Mouse (Mus musculus) hindbrain, embryonic 11.5 days (tissue): ENCODE data around the gene Rsph14. TPM values are rescaled to one million over a fixed set of nuclear protein-coding genes. Genes with fewer than 3 reads are reported as not detected.
A peak's percentile ranks its signal among the peaks of the same experiment; 100 is the strongest.

Experiments
- ATAC-seq: fragments of 200-750 bp; cut with Nextera tagmentation; 2 replicates; pipeline ENCODE4 v1.8.0; 2017; ENCODE audit warnings: mild to moderate bottlenecking, moderate TSS enrichment, moderate library complexity; ENCODE audit not compliant: low FRiP score
- DNase-seq: peaks from one replicate; pipeline ENCODE4 v3.0.0-alpha.2; 2015; ENCODE audit warnings: low spot score
- H3K27ac ChIP-seq: fragments of 300-500 bp; sonication (generic); 2 replicates; pipeline ENCODE4 v1.5.1; 2014; ENCODE audit warnings: mild to moderate bottlenecking, low read depth, low read length
- H3K27me3 ChIP-seq: fragments of 300-500 bp; sonication (generic); 2 replicates; pipeline ENCODE4 v1.6.1; 2014; ENCODE audit warnings: mild to moderate bottlenecking, low read length, moderate library complexity, mixed read lengths; ENCODE audit not compliant: control insufficient read depth, insufficient read depth
- H3K36me3 ChIP-seq: fragments of 300-500 bp; sonication (generic); 2 replicates; pipeline ENCODE4 v1.6.1; 2014; ENCODE audit warnings: mild to moderate bottlenecking, low read length, moderate library complexity, mixed read lengths; ENCODE audit not compliant: control insufficient read depth, insufficient read depth
- H3K4me1 ChIP-seq: fragments of 300-500 bp; sonication (generic); replicated peaks from 2 replicates; pipeline ENCODE4 v1.6.1; 2014; ENCODE audit warnings: low read length, mixed read lengths; ENCODE audit not compliant: control insufficient read depth, insufficient read depth
- H3K4me2 ChIP-seq: fragments of 300-500 bp; sonication (generic); replicated peaks from 2 replicates; pipeline ENCODE4 v1.6.1; 2014; ENCODE audit warnings: mild to moderate bottlenecking, low read depth, low read length
- H3K4me3 ChIP-seq: fragments of 300-500 bp; sonication (generic); 2 replicates; pipeline ENCODE4 v1.5.1; 2014; ENCODE audit warnings: low read depth, low read length
- H3K9ac ChIP-seq: fragments of 300-500 bp; sonication (generic); 2 replicates; pipeline ENCODE4 v1.6.1; 2014; ENCODE audit warnings: low read depth, low read length
- H3K9me3 ChIP-seq: fragments of 300-500 bp; sonication (generic); 2 replicates; pipeline ENCODE4 v1.6.1; 2016; ENCODE audit warnings: low read length; ENCODE audit not compliant: control insufficient read depth
- WGBS: fragments of 180-500 bp; shearing (Covaris S2); extraction: QIAGEN DNeasy Blood & Tissue Kit; methylation state at CpG from one replicate; pipeline ENCODE4 v1.1.7; 2014; 5-methylcytosine and 5-hydroxymethylcytosine counted together
- polyA plus RNA-seq: library from polyadenylated mRNA; unstranded; fragments of >200 nt; fragmentation: Nextera tagmentation; extraction: Ambion mirVana; gene quantifications from 2 replicates; pipeline ENCODE4 v1.2.1, GENCODE M21; 2014

Gene Rsph14
- polyA plus RNA-seq, 1 experiment from 2014 or later = 0.15 TPM

GRCm38 (mm10) chr10:74937003-74937790, 95.2 kb downstream of the Rsph14 start:
- H3K9me3 ChIP-seq = no peaks in the 10 kb centered on the region
- no peaks in the 10 kb centered on the region for H3K4me1 ChIP-seq
- no peaks in the 10 kb centered on the region for H3K36me3 ChIP-seq
- DNase-seq (peak; percentile 50), ATAC-seq (peak; percentile 58)
- no peak overlapping the region for H3K9ac ChIP-seq
- H3K4me2 ChIP-seq = no peak overlapping the region
- WGBS = 84% methylated on average over 10 of the region's 10 CpGs
- no peaks in the 10 kb centered on the region for H3K27me3 ChIP-seq
- no peak overlapping the region for H3K27ac ChIP-seq
- no peak overlapping the region for H3K4me3 ChIP-seq

- DNase-seq (peak; percentile 40), ATAC-seq (no peak)
- WGBS = 27% methylated on average over 6 of the region's 6 CpGs
- Histone ChIP-seq H3K9me3 (no peaks in the 10 kb centered on the region), H3K4me2 (no peak overlapping the region), H3K27ac (no peak overlapping the region), H3K4me1 (no peaks in the 10 kb centered on the region), H3K36me3 (no peaks in the 10 kb centered on the region), H3K9ac (no peak overlapping the region), H3K27me3 (no peaks in the 10 kb centered on the region), H3K4me3 (no peak overlapping the region)
Observed at GRCm38 (mm10) chr10:74935016-74935415, 97.4 kb downstream of the Rsph14 start.

- H3K27ac ChIP-seq = no peak overlapping the region
- WGBS = 80% methylated on average over 12 of the region's 12 CpGs
- H3K9me3 ChIP-seq = no peaks in the 10 kb centered on the region
- H3K27me3 ChIP-seq = no peaks in the 10 kb centered on the region
- ATAC-seq (no peak), DNase-seq (no peak)
- H3K4me1 ChIP-seq = no peaks in the 10 kb centered on the region
- H3K4me3 ChIP-seq = no peak overlapping the region
- no peak overlapping the region for H3K9ac ChIP-seq
- no peaks in the 10 kb centered on the region for H3K36me3 ChIP-seq
- no peak overlapping the region for H3K4me2 ChIP-seq
Observed at GRCm38 (mm10) chr10:74934521-74934920, 97.9 kb downstream of the Rsph14 start.

DNA sequence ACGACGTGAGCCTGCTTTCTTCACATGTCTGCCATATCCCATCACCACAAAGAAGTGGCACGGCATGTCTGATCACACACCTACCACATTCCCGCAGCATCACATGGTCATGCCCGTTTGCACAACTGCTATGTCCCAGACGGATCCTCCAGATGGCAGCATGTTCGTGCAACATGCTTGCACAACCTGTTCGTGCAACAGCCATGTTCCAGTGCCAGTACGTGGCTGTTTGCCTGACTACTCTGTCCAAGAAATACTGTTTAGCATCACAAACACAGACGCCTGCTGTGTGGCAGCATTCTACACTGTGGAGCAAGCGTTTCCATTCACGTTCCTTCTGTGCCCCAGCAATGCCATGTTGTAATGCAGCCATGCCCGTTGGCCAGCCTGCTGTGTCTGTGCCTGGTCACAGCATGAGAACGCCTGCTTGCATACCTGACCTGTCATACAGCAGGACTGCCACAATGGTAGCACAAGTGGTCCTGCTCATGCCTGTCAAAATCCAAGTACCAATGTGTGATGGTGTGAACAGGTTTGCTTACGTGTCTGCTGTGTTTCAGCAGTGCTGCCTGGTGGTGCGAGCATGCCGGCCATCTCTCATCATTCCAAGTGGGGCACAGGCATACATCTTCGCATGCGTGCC, 98.7 kb downstream of the Rsph14 start:
- no peak overlapping the region for H3K27ac ChIP-seq
- no peaks in the 10 kb centered on the region for H3K9me3 ChIP-seq

DNA sequence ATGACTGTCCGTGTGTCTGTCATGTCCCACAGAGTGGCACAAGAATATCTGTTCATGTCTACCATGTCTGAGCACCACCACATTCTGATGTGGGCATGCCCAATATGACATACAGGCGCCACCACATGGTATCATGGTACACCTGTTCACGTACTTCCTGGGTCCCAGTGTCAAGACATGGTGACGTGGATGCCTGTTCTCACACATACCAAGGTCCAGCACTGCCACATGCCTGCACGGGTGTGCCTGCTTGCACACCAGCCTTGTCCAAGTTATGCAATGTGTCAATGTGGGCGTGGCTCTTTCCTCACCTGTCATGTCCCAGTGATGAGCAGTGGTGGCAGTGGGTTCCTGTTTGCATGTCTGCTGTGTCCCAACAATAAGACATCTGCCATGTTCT, 99.9 kb downstream of the Rsph14 start:
- Histone ChIP-seq H3K27ac (no peak overlapping the region), H3K9ac (no peak overlapping the region), H3K4me3 (no peak overlapping the region), H3K4me1 (no peaks in the 10 kb centered on the region), H3K4me2 (no peak overlapping the region), H3K27me3 (no peaks in the 10 kb centered on the region), H3K36me3 (no peaks in the 10 kb centered on the region), H3K9me3 (no peaks in the 10 kb centered on the region)
- DNase-seq (no peak), ATAC-seq (no peak)
- WGBS = 87% methylated on average over 6 of the region's 6 CpGs

More for the DNA sequence above, 98.7 kb downstream of the Rsph14 start:
- Histone ChIP-seq H3K4me2 (no peak overlapping the region), H3K4me1 (no peaks in the 10 kb centered on the region), H3K9ac (no peak overlapping the region), H3K4me3 (no peak overlapping the region), H3K27me3 (no peaks in the 10 kb centered on the region), H3K36me3 (no peaks in the 10 kb centered on the region)
- ATAC-seq (no peak), DNase-seq (no peak)
- WGBS = 91% methylated on average over 19 of the region's 19 CpGs

DNA sequence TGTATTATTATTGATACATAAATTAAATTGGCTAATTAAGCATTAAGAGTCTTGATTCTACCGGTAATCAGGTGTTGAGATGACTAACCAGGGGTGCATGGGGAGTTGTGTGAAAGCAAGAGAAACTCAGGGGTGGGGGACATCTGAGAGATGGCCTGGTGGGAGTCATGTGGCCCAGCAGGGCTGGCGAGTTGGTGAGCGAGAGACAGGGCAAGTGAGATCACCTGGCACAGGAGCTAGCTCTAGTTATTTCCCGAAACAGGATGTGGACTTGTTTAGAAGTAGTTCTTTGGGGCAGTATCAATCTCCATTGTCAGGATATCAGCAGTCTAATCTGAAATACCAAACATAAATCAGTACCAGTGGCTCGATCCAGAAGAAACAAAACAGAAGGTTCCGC, 100.8 kb downstream of the Rsph14 start:
- Histone ChIP-seq H3K9ac (no peak overlapping the region), H3K36me3 (no peaks in the 10 kb centered on the region), H3K27ac (no peak overlapping the region), H3K9me3 (no peaks in the 10 kb centered on the region), H3K4me3 (no peak overlapping the region), H3K4me1 (no peaks in the 10 kb centered on the region), H3K4me2 (no peak overlapping the region), H3K27me3 (no peaks in the 10 kb centered on the region)
- WGBS = 86% methylated on average over 6 of the region's 6 CpGs
- no peak for DNase-seq
- ATAC-seq = no peak

GRCm38 (mm10) chr10:74930541-74930940, 101.8 kb downstream of the Rsph14 start:
- no peak overlapping the region for H3K27ac ChIP-seq
- 78% methylated on average over 3 of the region's 3 CpGs for WGBS
- H3K27me3 ChIP-seq = no peaks in the 10 kb centered on the region
- no peak overlapping the region for H3K9ac ChIP-seq
- ATAC-seq = no peak
- no peaks in the 10 kb centered on the region for H3K4me1 ChIP-seq
- H3K4me2 ChIP-seq = no peak overlapping the region
- no peak overlapping the region for H3K4me3 ChIP-seq
- DNase-seq = no peak
- no peaks in the 10 kb centered on the region for H3K36me3 ChIP-seq
- H3K9me3 ChIP-seq = no peaks in the 10 kb centered on the region

DNA sequence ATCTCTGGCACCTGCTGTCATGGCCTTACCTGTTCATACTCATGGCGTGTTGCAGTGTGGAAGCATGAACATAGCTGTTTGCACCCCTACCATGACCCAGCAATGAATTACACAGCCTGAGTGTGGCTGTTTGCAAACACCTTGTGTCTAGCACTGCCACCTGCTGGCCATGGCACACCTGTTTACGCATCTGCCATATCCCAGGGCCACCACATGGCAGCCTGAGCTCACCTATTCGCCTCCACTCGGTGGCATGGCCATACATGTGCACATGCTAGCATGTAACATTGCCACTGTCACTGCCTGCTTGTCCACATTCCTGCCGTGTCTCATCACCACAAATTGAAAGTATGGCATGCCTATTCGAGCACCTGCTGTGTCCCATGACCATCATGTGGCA, 102.8 kb downstream of the Rsph14 start:
- DNase-seq (no peak), ATAC-seq (no peak)
- Histone ChIP-seq H3K9me3 (no peaks in the 10 kb centered on the region), H3K36me3 (no peaks in the 10 kb centered on the region), H3K27me3 (no peaks in the 10 kb centered on the region), H3K4me3 (no peak overlapping the region), H3K9ac (no peak overlapping the region), H3K4me2 (no peak overlapping the region), H3K27ac (no peak overlapping the region), H3K4me1 (no peaks in the 10 kb centered on the region)
- WGBS = 79% methylated on average over 6 of the region's 6 CpGs

DNA sequence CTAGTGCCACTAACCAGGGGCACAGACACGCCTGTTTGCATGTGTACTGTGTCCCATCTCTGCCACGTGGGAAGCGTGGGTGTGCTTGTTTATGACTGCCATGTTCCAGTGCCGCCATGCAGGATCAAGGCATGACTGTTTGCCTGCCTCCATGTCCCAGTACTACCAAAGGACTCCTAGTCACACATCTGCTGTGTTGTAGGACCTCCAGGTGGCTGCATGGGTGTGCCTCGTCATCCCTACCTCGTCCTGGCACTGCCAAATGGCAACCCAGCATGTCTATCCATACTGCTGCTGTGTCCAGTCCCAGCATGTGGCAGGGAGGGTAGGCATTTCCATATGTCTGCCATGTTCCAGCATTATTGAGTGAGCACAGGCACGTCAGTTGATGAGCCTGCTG, 104.1 kb downstream of the Rsph14 start:
- H3K27me3 ChIP-seq = no peaks in the 10 kb centered on the region
- 88% methylated on average over 7 of the region's 7 CpGs for WGBS
- no peak overlapping the region for H3K4me3 ChIP-seq
- no peak overlapping the region for H3K27ac ChIP-seq
- H3K4me2 ChIP-seq = no peak overlapping the region
- H3K9ac ChIP-seq = no peak overlapping the region
- no peaks in the 10 kb centered on the region for H3K9me3 ChIP-seq
- H3K4me1 ChIP-seq = no peaks in the 10 kb centered on the region
- no peaks in the 10 kb centered on the region for H3K36me3 ChIP-seq
- no peak for ATAC-seq
- DNase-seq = no peak
